Mouse (Mus musculus): ENCODE measurements at regions not wholly inside any gene's neighbourhood (a gene's known extent, or its start where the extent isn't known, plus 50 kb on each side); places are given as distances from the start of the nearest gene placed in this dataset.

GRCm38 (mm10) chr10:106024648-106025047, 183.5 kb upstream of the Mettl25 start:
- TF ChIP-seq CTCF (conservative IDR thresholded peaks at IDR 0.05; ENCODE audit: low read length), result no peak
- TF ChIP-seq POU5F1 (IDR thresholded peaks at IDR 0.05; ENCODE audit: borderline replicate concordance, low read length), result no peak
- TF ChIP-seq NANOG (IDR thresholded peaks at IDR 0.05; ENCODE audit: borderline replicate concordance, low read length), result no peak

All from E14TG2a.4 (cell line).